Mouse (Mus musculus): Measurements from ENCODE around the gene Zcrb1. TPM values are rescaled to one million over a fixed set of nuclear protein-coding genes. Genes with fewer than 3 reads are reported as not detected.

The Zcrb1 gene
- 95.3 and 109 TPM in 2 replicates for polyA plus RNA-seq (2015; fragmentation: Nextera tagmentation; extraction: Ambion mirVana)

GRCm38 (mm10) chr15:93397826-93398698 lies at the start of gene Zcrb1, which contains the start of gene Pphln1:
Zcrb1 (minus strand) TSS chr15:93398334.
Pphln1 (plus strand) TSS chr15:93398350.

GRCm38 (mm10) chr15:93336925-93337761 lies 61.0 kb downstream of the Zcrb1 start, which contains the start of gene Yaf2:
Yaf2 (minus strand) TSS chr15:93336935.

Other genes with a start within 250 kb of the Zcrb1 start
- 3.5 and 3.8 TPM in 2 replicates for gene Gxylt1, start 123.2 kb downstream of the Zcrb1 start, polyA plus RNA-seq (2015; fragmentation: Nextera tagmentation; extraction: Ambion mirVana)
- 41.8 and 46.8 TPM in 2 replicates for gene Yaf2, start 61.4 kb downstream of the Zcrb1 start, polyA plus RNA-seq (2015; fragmentation: Nextera tagmentation; extraction: Ambion mirVana)
- 16.6 and 17.0 TPM in 2 replicates for gene Pphln1, start within 50 bp of the Zcrb1 start, polyA plus RNA-seq (2015; fragmentation: Nextera tagmentation; extraction: Ambion mirVana)
- 13.9 and 15.5 TPM in 2 replicates for gene Prickle1, start 197.6 kb upstream of the Zcrb1 start, polyA plus RNA-seq (2015; fragmentation: Nextera tagmentation; extraction: Ambion mirVana)